Mouse (Mus musculus) testis, postnatal 14 days (tissue): Measurements from ENCODE around the gene Set.
"Not testable (repeated sequence)": the region's sequence is repeated elsewhere in the genome, so short reads cannot be mapped to it uniquely, and the experiment has no call there.

Experiments used
- DNase-seq: peaks from one replicate; pipeline ENCODE4 v3.0.0; 2021; ENCODE audit warnings: low spot score

Set gene

GRCm38 (mm10) chr2:30057223-30057904 lies at the start of gene Set:
Gene Set (plus strand): TSS chr2:30057378.
- peak; percentile 67 for DNase-seq

GRCm38 (mm10) chr2:30009101-30009500 lies 48.1 kb upstream of the Set start:
- no peak for DNase-seq

GRCm38 (mm10) chr2:30010840-30011281 lies 46.3 kb upstream of the Set start:
- DNase-seq = peak; percentile 70

GRCm38 (mm10) chr2:30014326-30014966 lies 42.7 kb upstream of the Set start:
- DNase-seq = no peak

GRCm38 (mm10) chr2:30025454-30025853 lies 31.7 kb upstream of the Set start:
- no peak for DNase-seq

GRCm38 (mm10) chr2:30026997-30027396 lies 30.2 kb upstream of the Set start:
- DNase-seq = no peak

GRCm38 (mm10) chr2:30032244-30032846 lies 24.8 kb upstream of the Set start:
- no peak for DNase-seq

GRCm38 (mm10) chr2:30032957-30033356 lies 24.2 kb upstream of the Set start:
- no peak for DNase-seq

GRCm38 (mm10) chr2:30037762-30038161 lies 19.4 kb upstream of the Set start:
- DNase-seq = no peak

- DNase-seq = no peak
Measured at GRCm38 (mm10) chr2:30038370-30038769, 18.8 kb upstream of the Set start.

GRCm38 (mm10) chr2:30039687-30040086 lies 17.5 kb upstream of the Set start:
- DNase-seq = no peak

- DNase-seq = peak; percentile 57
Measured at GRCm38 (mm10) chr2:30042445-30042844, 14.7 kb upstream of the Set start.

- no peak for DNase-seq
Measured at GRCm38 (mm10) chr2:30044550-30044949, 12.6 kb upstream of the Set start.

GRCm38 (mm10) chr2:30047127-30047526 lies 10.1 kb upstream of the Set start:
- no peak for DNase-seq

GRCm38 (mm10) chr2:30048101-30048501 lies 9.1 kb upstream of the Set start:
- DNase-seq = no peak

GRCm38 (mm10) chr2:30048699-30049388 lies 8.3 kb upstream of the Set start, which contains the start of gene Wdr34:
Gene Wdr34 (minus strand): TSS chr2:30048881.
- DNase-seq = peak; percentile 98

GRCm38 (mm10) chr2:30049831-30050230 lies 7.3 kb upstream of the Set start:
- DNase-seq = peak; percentile 71

GRCm38 (mm10) chr2:30051992-30052761 lies 5.0 kb upstream of the Set start:
- no peak for DNase-seq

- not testable (repeated sequence) for DNase-seq
Measured at GRCm38 (mm10) chr2:30055310-30055709, 1.9 kb upstream of the Set start.

GRCm38 (mm10) chr2:30056736-30057135 lies 442 bp upstream of the Set start:
- DNase-seq = no peak

GRCm38 (mm10) chr2:30058418-30058817 lies 1.2 kb downstream of the Set start:
- DNase-seq = no peak
